Mouse (Mus musculus): ENCODE results near the gene Nit1. TPM values are rescaled to one million over a fixed set of nuclear protein-coding genes. Genes with fewer than 3 reads are reported as not detected.

Gene Nit1
- total and polyA plus RNA-seq, 2 experiments, result 128 to 139 TPM

GRCm38 (mm10) chr1:171372880-171373279 is 27.4 kb upstream of the Nit1 start:
- Histone ChIP-seq H3K27ac (replicated peaks; ENCODE audit: insufficient read depth, low read depth, low read length) (no peak overlapping the region), H3K79me2 (ENCODE audit: control insufficient read depth, insufficient read depth, low read length) (no peaks in the 10 kb centered on the region), H3K36me3 (ENCODE audit: control insufficient read depth, insufficient read depth, low read length) (no peaks in the 10 kb centered on the region), H3K27me3 (ENCODE audit: control insufficient read depth, insufficient read depth, low read length) (no peaks in the 10 kb centered on the region), H3K4me1 (ENCODE audit: control insufficient read depth, insufficient read depth, low read length) (no peaks in the 10 kb centered on the region), H3K4me3 (ENCODE audit: insufficient read depth, low read depth, low read length) (no peak overlapping the region), H3K9ac (ENCODE audit: low read depth, low read length) (no peak overlapping the region)
- DNase-seq (ENCODE audit: extremely low read depth, low read depth, low spot score), result no peak
- WGBS, result 81% methylated on average over 3 of the region's 3 CpGs
- TF ChIP-seq POLR2A (IDR thresholded peaks at IDR 0.05; ENCODE audit: extremely low read depth, insufficient read depth, low read length) (no peak), CTCF (IDR thresholded peaks at IDR 0.05; ENCODE audit: low read depth, low read length) (no peak)

GRCm38 (mm10) chr1:171369845-171370556 is 24.6 kb upstream of the Nit1 start, which contains the start of gene Nectin4:
TSS of gene Nectin4 (plus strand) at chr1:171370099.
- 50% methylated on average over 20 of the region's 20 CpGs for WGBS
- 0 out of 2 replicates have a peak within 1 kb of the TSS, but pooled peaks have one; percentile 24 for H3K9ac ChIP-seq (ENCODE audit: low read depth, low read length)
- DNase-seq (ENCODE audit: extremely low read depth, low read depth, low spot score), result no peak

DNA sequence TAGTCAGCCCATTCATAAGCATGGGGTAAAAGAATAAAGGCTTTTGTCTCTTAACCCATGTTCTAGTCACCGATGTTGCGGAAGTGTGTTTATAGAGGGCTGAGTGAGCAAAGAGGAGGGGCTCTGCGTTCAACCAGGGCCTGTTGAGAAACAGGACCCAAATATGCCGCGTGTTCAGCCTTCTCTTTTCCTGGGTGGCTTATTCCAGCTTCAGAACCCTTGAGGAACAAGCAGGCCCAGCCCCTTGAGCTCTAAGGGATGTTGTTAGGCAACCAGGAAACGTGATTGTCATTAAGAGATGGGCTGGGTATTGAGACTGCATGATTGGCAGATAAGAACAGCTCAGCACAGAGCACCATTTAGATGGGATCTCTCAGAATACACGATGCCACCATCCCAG is 20.5 kb upstream of the Nit1 start:
- 65% methylated on average over 7 of the region's 7 CpGs for WGBS
- H3K27ac ChIP-seq (replicated peaks; ENCODE audit: insufficient read depth, low read depth, low read length), result no peak overlapping the region
- no peaks in the 10 kb centered on the region for H3K79me2 ChIP-seq (ENCODE audit: control insufficient read depth, insufficient read depth, low read length)
- H3K9ac ChIP-seq (ENCODE audit: low read depth, low read length), result no peak overlapping the region
- DNase-seq (ENCODE audit: extremely low read depth, low read depth, low spot score), result no peak
- H3K4me3 ChIP-seq (ENCODE audit: insufficient read depth, low read depth, low read length), result no peak overlapping the region
- H3K4me1 ChIP-seq (ENCODE audit: control insufficient read depth, insufficient read depth, low read length), result no peaks in the 10 kb centered on the region
- TF ChIP-seq POLR2A (IDR thresholded peaks at IDR 0.05; ENCODE audit: extremely low read depth, insufficient read depth, low read length), result no peak
- TF ChIP-seq CTCF (IDR thresholded peaks at IDR 0.05; ENCODE audit: low read depth, low read length), result no peak
- H3K36me3 ChIP-seq (ENCODE audit: control insufficient read depth, insufficient read depth, low read length), result no peaks in the 10 kb centered on the region
- H3K27me3 ChIP-seq (ENCODE audit: control insufficient read depth, insufficient read depth, low read length), result no peaks in the 10 kb centered on the region

More at GRCm38 (mm10) chr1:171369845-171370556, 24.6 kb upstream of the Nit1 start, which contains the start of gene Nectin4:
- no peaks in the 10 kb centered on the region for H3K36me3 ChIP-seq (ENCODE audit: control insufficient read depth, insufficient read depth, low read length)
- no peaks in the 10 kb centered on the region for H3K79me2 ChIP-seq (ENCODE audit: control insufficient read depth, insufficient read depth, low read length)
- no peak within 1 kb of the TSS for H3K27ac ChIP-seq (replicated peaks; ENCODE audit: insufficient read depth, low read depth, low read length)
- no peaks in the 10 kb centered on the region for H3K4me1 ChIP-seq (ENCODE audit: control insufficient read depth, insufficient read depth, low read length)
- H3K4me3 ChIP-seq (ENCODE audit: insufficient read depth, low read depth, low read length), result peak within 1 kb of the TSS; percentile 34; the same call in 1 of the 2 replicates
- no peaks in the 10 kb centered on the region for H3K27me3 ChIP-seq (ENCODE audit: control insufficient read depth, insufficient read depth, low read length)
- no peak for TF ChIP-seq CTCF (IDR thresholded peaks at IDR 0.05; ENCODE audit: low read depth, low read length)
- TF ChIP-seq POLR2A (IDR thresholded peaks at IDR 0.05; ENCODE audit: extremely low read depth, insufficient read depth, low read length), result no peak

- 55% methylated on average over 16 of the region's 16 CpGs for WGBS
- DNase-seq (ENCODE audit: extremely low read depth, low read depth, low spot score), result peak; percentile 58
- H3K27ac ChIP-seq (replicated peaks; ENCODE audit: insufficient read depth, low read depth, low read length), result no peak overlapping the region
These were observed 16.0 kb upstream of the Nit1 start for GRCm38 (mm10) chr1:171361106-171362103.

GRCm38 (mm10) chr1:171360656-171361055 is 15.2 kb upstream of the Nit1 start, which contains the start of gene Klhdc9:
TSS of gene Klhdc9 (minus strand) at chr1:171360798.
- Histone ChIP-seq H3K36me3 (ENCODE audit: control insufficient read depth, insufficient read depth, low read length) (peaks cover 17% of the 10 kb centered on the region; the same call in 1 of the 2 replicates), H3K4me3 (ENCODE audit: insufficient read depth, low read depth, low read length) (peak within 1 kb of the TSS; percentile 16; the same call in 1 of the 2 replicates), H3K9ac (ENCODE audit: low read depth, low read length) (no peak within 1 kb of the TSS), H3K4me1 (ENCODE audit: control insufficient read depth, insufficient read depth, low read length) (no peaks in the 10 kb centered on the region), H3K27ac (replicated peaks; ENCODE audit: insufficient read depth, low read depth, low read length) (no peak within 1 kb of the TSS), H3K27me3 (ENCODE audit: control insufficient read depth, insufficient read depth, low read length) (no peaks in the 10 kb centered on the region), H3K79me2 (ENCODE audit: control insufficient read depth, insufficient read depth, low read length) (no peaks in the 10 kb centered on the region)
- TF ChIP-seq POLR2A (IDR thresholded peaks at IDR 0.05; ENCODE audit: extremely low read depth, insufficient read depth, low read length) (no peak), CTCF (IDR thresholded peaks at IDR 0.05; ENCODE audit: low read depth, low read length) (no peak)
- WGBS, result 41% methylated on average over 21 of the region's 21 CpGs
- no peak for DNase-seq (ENCODE audit: extremely low read depth, low read depth, low spot score)

More at GRCm38 (mm10) chr1:171361106-171362103, 16.0 kb upstream of the Nit1 start:
- no peaks in the 10 kb centered on the region for H3K27me3 ChIP-seq (ENCODE audit: control insufficient read depth, insufficient read depth, low read length)
- H3K36me3 ChIP-seq (ENCODE audit: control insufficient read depth, insufficient read depth, low read length), result peaks cover 17% of the 10 kb centered on the region; the same call in 1 of the 2 replicates
- no peaks in the 10 kb centered on the region for H3K79me2 ChIP-seq (ENCODE audit: control insufficient read depth, insufficient read depth, low read length)
- TF ChIP-seq CTCF (IDR thresholded peaks at IDR 0.05; ENCODE audit: low read depth, low read length), result peak; percentile 67
- TF ChIP-seq POLR2A (IDR thresholded peaks at IDR 0.05; ENCODE audit: extremely low read depth, insufficient read depth, low read length), result no peak
- H3K4me3 ChIP-seq (ENCODE audit: insufficient read depth, low read depth, low read length), result no peak overlapping the region
- H3K4me1 ChIP-seq (ENCODE audit: control insufficient read depth, insufficient read depth, low read length), result no peaks in the 10 kb centered on the region
- no peak overlapping the region for H3K9ac ChIP-seq (ENCODE audit: low read depth, low read length)

Data from liver, adult 2 months (tissue).